Mouse (Mus musculus) left cerebral cortex, postnatal 10 days (tissue): Measurements from ENCODE around the gene Parp1. TPM values are rescaled to one million over a fixed set of nuclear protein-coding genes. Genes with fewer than 3 reads are reported as not detected.
"Not testable (repeated sequence)": the region's sequence is repeated elsewhere in the genome, so short reads cannot be mapped to it uniquely, and the experiment has no call there.

ENCODE experiments used
- DNase-seq, 2 experiments: peaks; one replicate each; pipeline ENCODE4 v3.0.0; 2021 to 2022; ENCODE audit warnings: low spot score in 2 of 2, mixed read lengths in 1 of 2; ENCODE audit errors: extremely low spot score in 1 of 2
- intact Hi-C: fragments of 180-260 bp; cut with DNase I; formaldehyde crosslinking; loops from one replicate; pipeline ENCODE4 v1.15.1; 2025
- total RNA-seq, 2 experiments: library from RNA; stranded (reverse); gene quantifications; 2 replicates each; pipeline ENCODE4 v1.2.3; 2021

Parp1 gene
- total RNA-seq, 2 experiments from 2014 or later = 102 to 104 TPM

DNA sequence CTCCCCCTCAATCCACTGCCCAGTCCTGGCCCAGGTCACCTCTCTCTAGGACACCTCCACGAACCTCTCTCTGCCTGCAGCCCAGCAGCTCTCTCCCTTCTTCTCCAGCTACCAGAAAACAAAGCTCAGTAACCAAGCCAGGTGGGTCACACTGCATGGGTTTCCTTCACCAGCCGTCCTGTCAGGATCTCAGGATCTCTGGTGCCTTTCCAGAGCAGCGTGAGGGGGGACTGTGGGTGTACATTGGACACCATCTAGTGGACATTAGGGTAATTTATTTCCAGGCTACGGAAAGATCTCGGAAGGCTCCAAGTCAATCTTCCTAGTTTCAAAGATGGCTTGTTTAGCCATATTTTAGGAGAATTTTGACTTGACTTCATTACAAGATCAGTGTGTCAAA lies 18.0 kb upstream of the Parp1 start:
- peak; percentile 48 to 60 for DNase-seq
- intact Hi-C loops = loop anchor here (1.0 to 5.0 kb wide), 2 partner anchors 116 to 283 kb away; no protein-coding TSS in a partner anchor

DNA sequence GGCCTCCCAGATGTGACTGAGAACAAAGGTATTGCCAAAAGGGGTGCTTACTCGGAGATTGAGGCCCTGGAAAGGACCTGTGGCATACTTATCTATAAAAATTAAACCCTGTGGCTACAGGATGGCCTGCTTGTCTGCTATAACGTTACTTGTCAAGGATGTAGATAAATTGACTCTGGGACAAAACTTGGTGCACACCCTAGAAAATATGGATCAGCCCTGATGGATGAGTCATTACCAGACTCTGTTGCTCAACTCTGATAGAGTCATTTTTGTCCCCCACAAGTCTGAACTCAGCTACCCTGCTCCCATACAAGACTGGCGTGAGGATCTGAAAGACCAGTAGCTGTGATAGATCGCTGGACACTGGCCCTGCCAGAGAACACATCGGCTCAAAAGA lies 11.8 kb upstream of the Parp1 start:
- peak in 1 of 2 experiments; percentile 3 for DNase-seq
- intact Hi-C loops = no loop called here

DNA sequence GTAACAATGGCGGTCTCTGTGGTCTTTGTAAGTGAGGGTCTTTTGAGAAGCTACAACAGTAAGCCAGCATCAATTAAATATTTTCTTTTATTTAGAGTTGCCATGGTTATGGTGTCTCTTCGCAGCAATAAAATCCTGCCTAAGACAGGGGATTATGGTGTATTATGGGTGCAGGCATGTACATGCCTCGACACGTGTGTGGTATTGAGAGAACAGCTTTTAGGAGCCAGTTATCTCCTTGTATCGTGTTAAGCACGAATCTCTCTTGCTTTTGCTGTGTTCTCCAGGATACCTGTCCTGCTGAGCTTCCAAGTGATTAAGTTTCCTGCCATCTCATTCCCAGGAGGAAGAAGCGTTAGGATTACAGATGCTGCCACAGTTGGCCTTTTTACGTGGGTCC lies 9.3 kb upstream of the Parp1 start:
- no peak for DNase-seq
- intact Hi-C loops = no loop called here

DNA sequence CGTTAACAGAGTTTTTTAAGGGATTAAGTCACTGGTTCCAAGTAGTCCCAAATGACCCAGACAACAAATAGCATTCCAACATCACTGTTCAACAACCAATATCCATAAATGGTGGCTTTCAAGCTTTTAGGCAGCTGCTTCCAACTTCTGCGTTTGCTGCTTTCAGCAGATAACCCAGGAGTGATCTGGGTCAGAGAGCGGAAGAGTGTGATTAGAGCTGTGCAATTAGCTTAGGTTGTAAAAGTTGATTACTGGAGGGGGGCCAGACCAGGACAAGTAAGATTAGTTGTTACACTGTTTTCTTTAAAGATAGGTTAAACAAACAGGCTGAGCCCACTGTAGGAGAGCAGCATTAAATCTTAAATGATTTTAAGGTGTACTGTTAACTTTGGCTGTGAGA lies 7.5 kb upstream of the Parp1 start:
- no peak for DNase-seq
- intact Hi-C loops = loop anchor here (5.0 kb wide), 1 partner anchor 79 kb away; the partner anchor contains the start of gene Stum

DNA sequence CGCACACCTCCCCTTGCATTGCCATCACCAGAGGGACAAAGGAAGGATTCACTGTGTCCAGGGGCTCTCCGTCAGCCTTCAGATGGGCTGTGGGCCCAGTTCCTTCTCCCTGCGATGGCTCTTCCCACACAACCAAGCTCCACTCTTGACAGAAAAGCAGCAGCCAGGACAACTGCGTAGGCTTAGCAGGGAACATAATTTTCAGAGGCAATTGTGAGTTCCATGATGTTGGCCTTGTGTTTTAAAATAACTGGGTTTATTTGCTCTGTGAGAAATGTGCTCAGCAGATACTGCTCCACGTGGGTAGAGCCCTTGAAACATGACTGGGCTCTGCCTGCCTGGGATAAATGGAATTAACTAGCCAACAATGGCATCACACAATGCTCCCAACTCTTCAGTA lies 3.8 kb upstream of the Parp1 start:
- intact Hi-C loops = loop anchor here (5.0 kb wide), 1 partner anchor 83 kb away; the partner anchor contains the start of gene Stum
- DNase-seq = no peak

DNA sequence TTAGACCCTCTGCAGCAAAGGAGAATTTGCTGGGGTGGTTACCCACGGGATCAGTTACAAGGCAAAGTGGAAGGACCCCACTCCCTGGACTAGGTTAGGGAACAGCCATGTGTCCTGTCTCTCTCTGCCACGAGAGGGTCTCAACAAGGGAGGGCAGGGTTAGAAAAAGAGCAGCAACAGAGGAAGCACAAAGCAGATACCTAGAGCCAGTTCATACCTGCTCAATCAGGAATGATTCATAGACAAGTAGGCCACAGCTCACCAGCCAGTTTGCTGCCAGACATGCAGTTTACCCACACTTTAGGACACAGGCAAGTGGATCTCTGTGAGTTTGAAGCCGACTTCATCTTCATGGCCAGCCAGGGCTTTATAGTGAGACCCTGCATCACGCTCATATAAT lies 963 bp upstream of the Parp1 start:
- intact Hi-C loops = no loop called here
- DNase-seq = no peak

DNA sequence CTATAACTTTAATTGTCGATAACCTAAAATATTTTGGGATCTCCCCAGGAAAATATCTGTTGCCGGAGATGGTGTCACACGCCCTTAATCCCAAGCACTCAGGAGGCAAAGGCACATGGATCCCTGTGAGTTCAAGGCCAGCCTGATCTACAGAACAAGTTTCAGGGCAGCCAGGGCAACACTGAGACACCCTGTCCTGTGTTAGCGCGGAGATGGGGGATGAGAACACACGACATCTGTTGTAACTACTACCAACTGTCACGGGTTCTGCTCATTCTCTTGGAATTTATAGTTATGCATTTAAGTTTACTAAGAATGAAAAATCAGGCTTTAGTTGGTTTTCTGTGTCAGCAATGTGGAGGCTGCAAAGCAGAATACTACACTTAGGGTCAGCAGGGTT lies 476 bp upstream of the Parp1 start:
- DNase-seq = no peak

DNA sequence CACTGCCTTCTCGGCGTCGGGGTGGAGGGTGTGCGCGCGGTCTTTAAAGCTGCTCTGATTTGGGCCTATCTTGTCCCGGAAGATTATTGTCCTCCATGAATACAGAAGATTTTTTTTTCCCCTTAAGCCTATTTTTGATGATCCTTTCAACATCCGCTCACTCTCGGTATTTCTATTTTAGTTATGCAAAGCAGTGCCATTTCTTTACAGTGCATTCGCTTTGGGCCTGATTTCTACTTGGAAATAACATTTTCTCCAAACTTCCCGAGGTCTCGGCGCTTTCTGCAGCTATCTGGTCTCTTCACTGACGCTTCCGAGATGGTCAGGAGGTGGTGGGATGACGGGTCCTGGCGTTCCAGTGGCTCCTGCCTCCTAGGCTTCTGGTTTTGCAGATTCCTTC lies 729 bp downstream of the Parp1 start:
- no peak for DNase-seq
- intact Hi-C loops = no loop called here

More for the DNA sequence above, 476 bp upstream of the Parp1 start:
- intact Hi-C loops = no loop called here

DNA sequence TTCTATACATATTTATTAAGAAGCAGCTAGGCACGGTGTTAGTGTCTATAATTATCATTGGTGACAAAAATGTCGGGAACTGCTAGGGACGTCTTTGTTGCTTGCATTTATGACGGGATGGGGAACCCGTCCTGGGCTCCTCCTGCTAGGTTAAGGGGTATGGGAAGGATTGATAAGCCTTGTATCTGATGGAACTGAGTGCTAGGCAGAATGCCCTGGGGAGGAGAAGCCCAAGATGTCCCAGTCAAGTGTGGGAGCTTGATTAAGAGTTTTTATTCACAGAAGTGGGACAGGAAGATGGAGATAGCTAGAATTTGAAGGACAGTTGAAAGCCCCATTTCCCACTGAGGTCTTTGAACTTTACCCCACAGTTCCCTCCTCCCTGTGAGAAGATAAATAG lies 1.5 kb downstream of the Parp1 start:
- no peak for DNase-seq
- intact Hi-C loops = no loop called here

DNA sequence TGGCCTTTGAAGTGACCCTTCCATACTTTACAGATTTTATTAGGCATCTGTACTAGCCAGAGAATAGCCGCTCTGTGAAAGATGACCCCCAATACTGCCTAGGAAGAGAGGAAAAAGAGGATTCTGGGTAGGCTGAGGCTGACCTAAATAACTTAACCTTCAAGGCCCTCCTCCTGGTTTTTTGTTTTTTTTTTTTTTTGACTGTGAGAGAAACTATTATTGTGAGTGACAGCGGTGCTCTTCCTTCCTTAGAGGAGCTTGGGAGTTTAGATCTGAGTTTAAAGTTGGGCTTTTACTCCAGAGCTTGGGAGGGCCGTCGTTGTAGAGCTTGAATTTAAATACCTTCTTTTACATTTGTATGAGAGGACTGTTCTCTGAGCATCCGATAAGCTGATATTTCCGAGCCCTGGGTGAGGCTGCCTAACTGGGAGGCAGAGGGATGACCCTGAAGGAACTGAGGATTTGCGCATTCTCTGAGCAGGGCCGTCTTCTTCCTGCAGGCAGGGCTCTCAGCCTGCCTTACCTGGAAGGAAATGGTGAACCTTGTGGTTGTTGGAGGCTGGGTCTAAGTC lies 2.4 kb downstream of the Parp1 start:
- intact Hi-C loops = no loop called here
- no peak for DNase-seq

DNA sequence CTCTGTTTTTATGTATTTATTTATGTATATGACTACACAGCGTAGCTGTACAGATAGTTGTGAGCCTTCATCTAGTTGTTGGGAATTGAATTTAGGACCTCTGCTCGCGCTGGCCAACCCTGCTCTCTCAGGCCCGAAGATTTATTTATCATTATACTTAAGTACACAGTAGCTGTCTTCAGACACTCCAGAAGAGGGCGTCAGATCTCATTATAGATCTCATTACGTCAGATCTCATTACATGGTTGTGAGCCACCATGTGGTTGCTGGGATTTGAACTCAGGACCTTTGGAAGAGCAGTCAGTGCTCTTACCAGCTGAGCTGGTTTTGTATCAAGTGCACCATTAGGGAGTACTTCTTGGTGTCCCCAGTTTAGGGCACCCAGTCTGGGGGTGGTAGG lies 3.0 kb downstream of the Parp1 start:
- intact Hi-C loops, DNase-seq: not testable (repeated sequence)

DNA sequence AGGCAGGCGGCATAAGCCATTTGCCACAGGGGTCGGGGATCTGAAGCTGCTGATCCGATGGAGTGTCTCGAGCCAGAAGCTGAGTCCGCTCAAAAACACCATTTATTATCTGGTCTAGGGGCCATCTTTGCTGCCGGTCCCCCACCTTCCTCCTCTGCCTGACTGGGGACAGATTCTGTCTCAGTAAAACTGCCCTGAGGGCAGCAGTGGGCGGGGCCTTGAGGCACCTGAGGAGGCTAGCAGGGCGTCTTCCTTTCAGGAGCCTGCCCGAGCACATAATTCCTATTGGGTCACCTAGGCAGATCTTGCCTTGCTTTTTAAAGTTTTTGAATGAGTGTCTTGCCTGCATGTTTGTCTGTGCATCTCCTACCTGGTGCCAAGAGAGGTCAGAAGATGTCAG lies 3.4 kb downstream of the Parp1 start:
- DNase-seq = no peak
- intact Hi-C loops = no loop called here

DNA sequence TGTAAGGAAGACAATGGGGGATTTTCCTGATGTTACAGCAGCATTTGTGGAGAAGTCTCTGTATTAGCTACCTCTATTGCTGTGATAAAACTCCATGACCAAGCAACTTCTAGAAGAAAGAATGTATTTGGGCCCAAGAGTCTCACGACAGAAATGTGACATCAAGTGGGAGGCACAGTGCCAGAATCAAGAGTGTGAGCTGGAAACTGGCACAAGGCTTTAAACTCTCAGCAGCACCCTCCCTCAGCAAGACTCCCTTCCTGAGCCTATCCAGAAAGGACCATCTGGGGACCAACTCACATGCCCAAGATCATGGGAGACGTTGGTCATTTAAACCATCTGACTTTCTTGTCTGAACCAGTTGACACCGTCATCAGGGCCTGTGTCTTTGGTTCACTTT lies 7.8 kb downstream of the Parp1 start:
- no peak for DNase-seq
- intact Hi-C loops = no loop called here

DNA sequence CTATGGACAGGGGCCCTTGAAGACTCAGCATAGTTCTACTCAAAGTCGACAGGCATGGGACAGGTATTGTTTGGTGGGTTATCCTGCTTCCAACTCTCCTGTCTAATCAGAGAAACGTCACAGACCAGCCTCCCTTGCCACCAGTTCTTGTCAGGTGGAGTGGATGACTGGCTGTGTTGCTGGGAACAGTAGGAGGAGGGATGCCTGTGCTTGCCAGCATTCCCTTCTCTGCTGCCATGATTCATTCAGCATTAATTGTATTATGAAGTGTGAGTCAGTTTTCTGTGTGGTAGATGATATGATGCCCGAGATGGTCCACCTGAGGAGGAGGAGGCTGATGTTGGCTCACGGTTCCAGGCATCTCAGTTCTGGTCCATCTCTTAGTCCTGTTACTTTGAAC lies 9.1 kb downstream of the Parp1 start:
- DNase-seq = no peak
- intact Hi-C loops = no loop called here

DNA sequence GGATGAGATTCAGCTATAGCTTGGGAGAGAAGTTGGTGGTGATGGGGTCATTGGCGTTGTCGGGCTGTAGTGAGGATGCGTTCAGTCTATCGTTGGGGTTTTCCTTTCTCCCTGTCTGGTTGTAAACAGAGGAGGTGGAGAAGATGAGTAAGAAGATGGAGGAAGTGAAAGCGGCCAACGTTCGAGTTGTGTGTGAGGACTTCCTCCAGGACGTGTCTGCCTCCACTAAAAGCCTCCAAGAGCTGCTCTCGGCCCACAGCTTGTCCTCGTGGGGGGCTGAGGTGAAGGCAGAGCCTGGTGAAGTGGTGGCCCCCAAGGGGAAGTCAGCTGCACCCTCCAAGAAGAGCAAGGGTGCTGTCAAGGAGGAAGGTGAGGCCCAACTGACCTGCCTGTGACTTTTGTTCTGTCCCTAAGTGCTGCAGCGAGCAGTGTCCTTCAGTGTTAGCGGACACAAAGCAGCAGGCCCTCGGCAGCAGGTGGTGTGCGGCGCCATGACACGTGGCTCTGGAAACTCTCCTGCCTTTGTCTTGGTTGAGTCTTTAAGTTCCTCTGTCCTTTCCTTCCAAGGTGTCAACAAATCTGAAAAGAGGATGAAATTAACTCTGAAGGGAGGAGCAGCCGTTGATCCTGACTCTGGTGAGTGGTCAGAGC lies 19.2 kb downstream of the Parp1 start:
- intact Hi-C loops = no loop called here
- DNase-seq = no peak

DNA sequence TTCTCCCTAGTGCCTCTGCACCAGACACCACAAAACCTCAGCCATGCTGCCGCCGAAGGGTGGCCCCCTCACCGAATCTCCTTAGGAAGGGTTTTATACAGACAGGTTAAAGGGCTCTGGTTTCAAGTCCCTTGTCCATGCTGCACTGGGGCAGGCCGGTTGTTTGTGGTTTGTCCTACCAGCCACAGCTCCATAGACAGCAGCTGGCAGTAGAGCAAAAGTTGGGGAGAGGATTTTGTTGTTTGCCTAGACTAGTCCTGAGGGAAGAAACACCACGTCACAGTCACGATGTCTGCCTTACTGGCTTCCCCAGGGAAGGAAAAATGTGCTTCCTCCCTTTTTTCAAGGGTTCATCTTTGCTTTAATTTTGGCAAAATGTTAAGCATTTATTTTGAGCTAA lies 31.9 kb downstream of the Parp1 start:
- intact Hi-C loops = no loop called here
- DNase-seq = no peak

DNA sequence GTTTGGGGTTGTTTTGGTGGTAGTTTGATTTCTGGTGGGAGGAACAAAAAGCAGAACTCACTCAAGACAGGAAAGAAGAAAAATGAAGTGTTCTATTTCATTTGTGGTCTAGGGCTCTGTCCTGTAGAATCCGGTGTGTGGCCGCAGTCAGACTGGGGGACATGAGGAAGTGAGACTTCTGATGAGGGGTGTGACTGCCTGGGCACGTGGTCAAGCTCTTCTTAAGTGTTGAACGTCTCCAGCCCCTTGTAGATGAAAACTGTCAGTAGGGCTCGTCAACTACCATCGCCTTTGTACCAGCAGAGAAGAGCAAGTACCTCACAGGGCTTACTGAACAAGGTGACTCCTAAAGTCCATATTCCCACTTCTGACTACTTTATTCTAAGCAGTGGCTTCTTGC lies 33.1 kb downstream of the Parp1 start:
- no peak for DNase-seq
- intact Hi-C loops = no loop called here

DNA sequence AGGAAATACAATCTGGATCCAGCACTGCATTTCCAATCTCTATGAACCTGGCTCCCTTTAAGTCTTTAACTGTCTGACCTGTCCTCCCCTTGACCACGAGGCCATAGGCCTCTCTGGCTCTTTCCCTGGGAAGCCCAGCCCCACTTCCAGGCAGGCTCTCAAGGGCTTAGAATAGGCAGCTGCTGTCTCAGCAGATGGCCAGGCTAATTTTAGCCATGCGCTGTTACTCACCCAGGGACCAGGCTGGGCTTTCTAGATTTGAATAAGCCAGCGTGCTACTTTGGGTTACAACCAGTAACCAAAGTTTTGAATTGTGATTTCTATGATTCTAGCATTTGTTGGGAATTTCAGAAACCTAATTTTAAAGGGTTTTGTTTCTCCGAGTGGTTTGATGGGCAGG lies 35.9 kb downstream of the Parp1 start:
- intact Hi-C loops = no loop called here
- DNase-seq = peak; percentile 70 to 73

DNA sequence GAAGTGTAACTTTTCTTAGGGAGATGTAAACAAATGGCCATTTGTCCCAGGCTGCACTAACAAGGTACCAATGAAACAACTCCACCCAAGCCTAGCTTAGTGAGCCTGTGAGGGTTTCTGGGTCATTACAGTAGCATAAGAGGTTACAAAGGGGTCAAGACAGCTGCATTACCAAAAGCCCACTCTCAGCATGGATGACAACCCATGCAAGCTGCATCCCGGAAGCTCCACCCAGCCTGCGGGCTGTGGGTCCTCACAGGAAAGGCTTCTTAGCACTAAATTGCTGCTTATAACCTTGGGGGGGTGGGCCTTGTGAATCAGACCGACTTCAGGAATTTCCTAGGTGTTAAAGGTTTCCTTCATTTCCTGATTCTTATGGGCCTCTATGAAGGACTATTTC lies 37.4 kb downstream of the Parp1 start:
- intact Hi-C loops = no loop called here
- no peak for DNase-seq

DNA sequence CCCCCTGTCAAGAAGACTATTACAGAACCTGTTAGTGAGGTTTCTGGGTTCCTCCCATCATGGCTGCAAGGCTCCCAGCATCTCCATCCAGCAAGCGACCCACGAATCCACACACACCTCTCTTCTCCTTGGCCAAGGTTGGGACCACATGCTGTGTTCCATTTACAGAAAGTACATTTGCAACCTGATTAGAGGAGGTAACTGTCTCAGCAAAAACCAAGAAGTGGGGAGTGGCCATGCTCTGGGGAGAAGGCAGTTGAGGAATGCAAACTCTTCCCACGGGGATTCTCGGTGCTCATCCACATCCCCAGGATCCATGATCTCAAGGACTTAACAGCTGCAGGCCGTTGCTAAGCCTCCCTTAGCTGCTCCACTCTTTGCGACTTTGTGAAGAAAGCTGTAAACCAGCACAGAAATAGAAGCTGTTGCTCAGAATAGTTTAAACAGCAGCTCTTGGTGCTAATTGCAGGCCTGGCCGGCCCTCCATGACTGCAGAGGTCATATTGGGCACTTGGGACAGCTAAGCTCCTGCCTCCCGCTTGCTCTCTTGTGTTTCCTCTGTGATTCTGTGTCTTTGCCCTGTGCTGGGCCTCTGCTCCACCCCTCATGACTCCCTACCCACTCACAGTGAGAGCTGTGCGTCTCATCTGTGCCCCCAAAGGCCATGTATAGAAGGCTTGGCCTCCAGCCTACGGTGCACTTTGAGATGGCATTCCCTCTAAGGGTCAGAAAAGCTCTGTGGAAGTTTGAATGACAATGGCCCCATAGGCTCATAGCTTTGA lies 38.3 kb downstream of the Parp1 start:
- no peak for DNase-seq
- intact Hi-C loops = no loop called here
